Mouse (Mus musculus): Measurements from ENCODE around the gene Olfr1110.
"Not testable (repeated sequence)": the region's sequence is repeated elsewhere in the genome, so short reads cannot be mapped to it uniquely, and the experiment has no call there.

Olfr1110 gene

DNA sequence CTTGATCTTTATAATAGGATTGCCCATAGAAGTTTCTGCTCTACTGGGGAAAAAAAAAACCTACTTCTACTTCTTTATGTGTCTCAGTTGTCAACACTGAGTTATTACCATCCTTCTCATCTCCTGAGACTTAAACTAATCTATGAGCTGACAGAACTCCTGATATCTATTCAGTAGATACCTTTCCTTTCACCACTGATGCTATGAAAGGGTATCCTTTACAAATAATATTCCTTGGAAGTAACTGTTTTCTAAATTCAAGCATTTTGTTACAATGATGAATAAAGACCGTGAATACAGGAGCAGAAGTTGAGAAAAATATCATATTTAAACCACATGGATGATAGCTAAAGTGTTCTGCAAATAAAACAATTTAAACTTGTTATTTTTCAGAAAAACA, at the start of gene Olfr1110:
Gene Olfr1110, minus strand, starts transcription at position 101 of the 400 bp plus-strand sequence.
- no peak for DNase-seq

DNA sequence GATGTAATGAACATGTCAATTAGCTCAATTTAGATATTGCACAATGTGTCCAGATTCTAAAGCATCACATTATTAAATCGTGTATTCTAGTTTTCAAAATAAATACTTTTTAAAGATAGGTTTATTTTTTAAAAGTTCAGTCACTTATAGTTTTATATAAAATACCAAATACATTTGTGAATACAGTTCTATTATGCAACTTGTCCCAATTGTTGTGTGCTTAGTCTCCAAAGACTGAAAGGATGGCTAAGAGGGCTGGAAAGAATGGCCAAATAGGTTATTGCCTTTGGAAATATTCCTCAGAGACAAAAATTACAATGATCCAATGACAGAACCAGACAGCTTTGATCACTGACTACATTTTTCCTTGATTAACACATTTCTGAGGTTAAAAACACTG, 47.4 kb upstream of the Olfr1110 start, which contains the start of gene Olfr1112:
Gene Olfr1112, plus strand, starts transcription at position 301 of the 400 bp plus-strand sequence.
- DNase-seq = no peak

DNA sequence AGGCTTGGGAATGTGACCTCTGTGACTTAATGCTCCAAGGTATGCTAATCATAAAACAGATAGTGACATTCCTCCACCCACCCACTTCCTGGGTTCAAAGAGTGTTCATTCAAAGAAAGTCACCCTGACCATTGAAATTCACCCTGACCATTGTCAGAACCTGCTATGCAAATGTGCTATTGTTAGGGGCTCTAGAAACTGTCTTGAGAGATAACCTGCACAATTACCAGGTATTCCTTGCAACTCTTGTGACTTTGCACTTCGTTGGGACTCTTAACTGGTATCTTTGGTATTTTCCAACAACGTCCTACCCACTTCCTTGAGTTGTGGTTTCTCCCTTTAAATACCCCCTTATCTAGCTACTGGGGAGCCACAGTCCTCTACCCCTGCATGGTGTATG, 27.6 kb upstream of the Olfr1110 start:
- not testable (repeated sequence) for DNase-seq

GRCm38 (mm10) chr2:87152524-87152923, 12.4 kb upstream of the Olfr1110 start, which contains the start of gene Olfr1111:
Gene Olfr1111 (minus strand): TSS chr2:87152624.
- DNase-seq = no peak

DNA sequence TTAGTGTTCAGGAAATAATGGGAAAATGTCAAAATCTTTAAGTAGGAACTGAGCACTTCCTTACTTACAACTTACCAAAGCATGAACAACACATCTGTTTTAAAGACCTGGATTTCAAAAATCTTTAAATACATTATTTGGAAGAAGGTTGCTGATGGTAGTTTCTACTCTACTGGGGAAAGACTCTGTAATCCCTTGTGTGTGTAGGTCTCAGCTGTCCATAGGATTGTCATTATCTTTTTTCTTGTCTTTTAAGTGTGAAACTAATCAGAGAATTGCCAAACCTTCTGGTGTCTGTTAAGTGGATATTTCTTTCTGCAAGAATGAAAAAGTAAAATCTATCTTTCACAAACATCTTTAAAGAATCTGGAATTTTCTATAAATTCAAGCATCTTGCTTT, 25.6 kb downstream of the Olfr1110 start, which contains the start of gene Olfr259:
Gene Olfr259, minus strand, starts transcription at position 101 of the 400 bp plus-strand sequence.
- no peak for DNase-seq

GRCm38 (mm10) chr2:87095908-87096307, 44.2 kb downstream of the Olfr1110 start, which contains the start of gene Olfr1109:
Gene Olfr1109 (minus strand): TSS chr2:87096008.
- DNase-seq = no peak

All from spleen, adult 18-20 months (tissue).